Mouse (Mus musculus) urinary bladder, postnatal 14 days (tissue): ENCODE measurements around the gene Unc13a.

Source experiments
- DNase-seq: peaks from one replicate; pipeline ENCODE4 v3.0.0; 2021; ENCODE audit warnings: low spot score

Gene Unc13a

GRCm38 (mm10) chr8:71686143-71686734 is 14.7 kb upstream of the Unc13a start:
- no peak for DNase-seq

GRCm38 (mm10) chr8:71685573-71685972 is 14.0 kb upstream of the Unc13a start:
- no peak for DNase-seq

- DNase-seq = no peak
Observed at GRCm38 (mm10) chr8:71684701-71685100, 13.1 kb upstream of the Unc13a start.

- no peak for DNase-seq
Observed at GRCm38 (mm10) chr8:71682832-71683231, 11.3 kb upstream of the Unc13a start.

GRCm38 (mm10) chr8:71681369-71681915 is 9.9 kb upstream of the Unc13a start:
- DNase-seq = no peak

- DNase-seq = no peak
Observed at GRCm38 (mm10) chr8:71680471-71680870, 8.9 kb upstream of the Unc13a start.

GRCm38 (mm10) chr8:71679550-71680168 is 8.1 kb upstream of the Unc13a start:
- no peak for DNase-seq

GRCm38 (mm10) chr8:71679116-71679515 is 7.6 kb upstream of the Unc13a start:
- DNase-seq = no peak

GRCm38 (mm10) chr8:71678216-71678615 is 6.7 kb upstream of the Unc13a start:
- DNase-seq = no peak

- no peak for DNase-seq
Observed at GRCm38 (mm10) chr8:71677555-71677954, 6.0 kb upstream of the Unc13a start.

- DNase-seq = no peak
Observed at GRCm38 (mm10) chr8:71676803-71677202, 5.2 kb upstream of the Unc13a start.

GRCm38 (mm10) chr8:71676020-71676741 is 4.6 kb upstream of the Unc13a start, which contains the start of gene Jak3:
TSS of gene Jak3 (plus strand) at chr8:71676296.
- peak; percentile 66 for DNase-seq

- no peak for DNase-seq
Observed at GRCm38 (mm10) chr8:71675456-71676019, 4.0 kb upstream of the Unc13a start.

GRCm38 (mm10) chr8:71674071-71674470 is 2.5 kb upstream of the Unc13a start:
- no peak for DNase-seq

- DNase-seq = no peak
Observed at GRCm38 (mm10) chr8:71672168-71672735, 695 bp upstream of the Unc13a start.

- no peak for DNase-seq
Observed at GRCm38 (mm10) chr8:71670621-71671548, 672 bp downstream of the Unc13a start.

GRCm38 (mm10) chr8:71670198-71670597 is 1.4 kb downstream of the Unc13a start:
- DNase-seq = no peak

- no peak for DNase-seq
Observed at GRCm38 (mm10) chr8:71668220-71668975, 3.2 kb downstream of the Unc13a start.

- no peak for DNase-seq
Observed at GRCm38 (mm10) chr8:71667256-71667655, 4.3 kb downstream of the Unc13a start.

GRCm38 (mm10) chr8:71666855-71667254 is 4.7 kb downstream of the Unc13a start:
- no peak for DNase-seq
